In genomic region chr17:83849081-83849675, GRCm38 (mm10) we compare ENCODE assay signal across 16 mouse cellular contexts. TPM values are rescaled to one million over a fixed set of nuclear protein-coding genes. Genes with fewer than 3 reads are reported as not detected.
A peak's percentile ranks its signal among the peaks of the same experiment; 100 is the strongest.
DNase-seq lines count a peak whose midpoint lies in the region; ATAC-seq and TF ChIP-seq lines count a peak whose summit lies in the region.
"Had no signal": no experiment of that assay in that cellular context is flagged by ENCODE, and none has a peak within 500 bp of the region (broad histone marks: within the 10 kb centered on the region; RNA-seq: fewer than 3 reads in every experiment).

No protein-coding gene starts in this region.

- DNase-seq in midbrain, embryonic 11.5 days (ENCODE audit: low spot score, missing footprints): peak; percentile 76
- no peak for DNase-seq in midbrain, embryonic 10.5 days (ENCODE audit: low spot score)
- peak; percentile 48 for DNase-seq in forebrain, embryonic 14.5 days (ENCODE audit: low spot score)
- DNase-seq in retina, embryonic 14.5 days (ENCODE audit: low spot score): no peak
- no peak for DNase-seq in thymus, postnatal 0 days (ENCODE audit: low spot score)
- DNase-seq: cerebellum, adult 9-11 months; gastrocnemius, postnatal 14 days; kidney, adult 8-10 months; kidney, postnatal 36 days; lung, adult 18-20 months; lung, postnatal 4 days; retina, postnatal 1 day; right cerebral cortex, postnatal 4 days had no signal

- WGBS in midbrain, embryonic 11.5 days: 46% methylated on average over 12 of the region's 12 CpGs
- WGBS in midbrain, embryonic 10.5 days: 53% methylated on average over 12 of the region's 12 CpGs
- 29% methylated on average over 12 of the region's 12 CpGs for WGBS in forebrain, embryonic 14.5 days
- 45% methylated on average over 12 of the region's 12 CpGs for WGBS in hindbrain, embryonic 16.5 days
- 50% methylated on average over 12 of the region's 12 CpGs for WGBS in neural tube, embryonic 15.5 days
- 72% methylated on average over 12 of the region's 12 CpGs for WGBS in intestine, postnatal 0 days

- H3K27me3 ChIP-seq in midbrain, embryonic 11.5 days (ENCODE audit: control insufficient read depth, insufficient read depth, low read length): no peaks in the 10 kb centered on the region
- no peaks in the 10 kb centered on the region; the same call in 1 of the 2 replicates for H3K27me3 ChIP-seq in midbrain, embryonic 10.5 days (ENCODE audit: low read depth, poor library complexity, severe bottlenecking)
- no peaks in the 10 kb centered on the region for H3K27me3 ChIP-seq in forebrain, embryonic 14.5 days (replicated peaks; ENCODE audit: control insufficient read depth, insufficient read depth, low read length)
- H3K27me3 ChIP-seq in hindbrain, embryonic 16.5 days (replicated peaks; ENCODE audit: control insufficient read depth, insufficient read depth, low read length): no peaks in the 10 kb centered on the region; the same call in 1 of the 2 replicates
- H3K27me3 ChIP-seq in neural tube, embryonic 15.5 days (replicated peaks): no peaks in the 10 kb centered on the region; the same call in 1 of the 2 replicates
- no peaks in the 10 kb centered on the region for H3K27me3 ChIP-seq in intestine, postnatal 0 days (replicated peaks; ENCODE audit: control insufficient read depth, insufficient read depth, low read length)

- H3K36me3 ChIP-seq in midbrain, embryonic 11.5 days (ENCODE audit: control insufficient read depth, insufficient read depth, low read length): no peaks in the 10 kb centered on the region
- H3K36me3 ChIP-seq in midbrain, embryonic 10.5 days: no peaks in the 10 kb centered on the region
- H3K36me3 ChIP-seq in forebrain, embryonic 14.5 days (ENCODE audit: control insufficient read depth, insufficient read depth, low read length): no peaks in the 10 kb centered on the region
- H3K36me3 ChIP-seq in hindbrain, embryonic 16.5 days (ENCODE audit: control insufficient read depth, insufficient read depth, low read length): no peaks in the 10 kb centered on the region
- no peaks in the 10 kb centered on the region for H3K36me3 ChIP-seq in neural tube, embryonic 15.5 days
- no peaks in the 10 kb centered on the region for H3K36me3 ChIP-seq in intestine, postnatal 0 days (ENCODE audit: control insufficient read depth, insufficient read depth)

- TF ChIP-seq CTCF in intestine, postnatal 0 days (IDR thresholded peaks at IDR 0.05; ENCODE audit: low read depth): no peak

- H3K4me2 ChIP-seq in midbrain, embryonic 11.5 days: no peak overlapping the region
- H3K4me2 ChIP-seq in forebrain, embryonic 14.5 days (ENCODE audit: low read length): no peak overlapping the region
- no peak overlapping the region for H3K4me2 ChIP-seq in hindbrain, embryonic 16.5 days (ENCODE audit: low read length)
- no peak overlapping the region for H3K4me2 ChIP-seq in neural tube, embryonic 15.5 days
- H3K4me2 ChIP-seq in intestine, postnatal 0 days (replicated peaks; ENCODE audit: low read depth): no peak overlapping the region

- no peak overlapping the region for H3K9ac ChIP-seq in midbrain, embryonic 11.5 days (ENCODE audit: low read length)
- no peak overlapping the region for H3K9ac ChIP-seq in forebrain, embryonic 14.5 days (ENCODE audit: low read length)
- H3K9ac ChIP-seq in hindbrain, embryonic 16.5 days (ENCODE audit: low read depth, low read length): no peak overlapping the region
- no peak overlapping the region for H3K9ac ChIP-seq in neural tube, embryonic 15.5 days (replicated peaks)
- no peak overlapping the region for H3K9ac ChIP-seq in intestine, postnatal 0 days (ENCODE audit: low read depth, low read length)

- H3K27ac ChIP-seq in midbrain, embryonic 11.5 days (ENCODE audit: low read depth, low read length): no peak overlapping the region
- H3K27ac ChIP-seq in midbrain, embryonic 10.5 days (replicated peaks): no peak overlapping the region
- no peak overlapping the region for H3K27ac ChIP-seq in forebrain, embryonic 14.5 days (ENCODE audit: low read depth, low read length)
- no peak overlapping the region for H3K27ac ChIP-seq in hindbrain, embryonic 16.5 days (ENCODE audit: low read depth, low read length)
- H3K27ac ChIP-seq in neural tube, embryonic 15.5 days (replicated peaks): no peak overlapping the region
- no peak overlapping the region for H3K27ac ChIP-seq in intestine, postnatal 0 days (ENCODE audit: low read depth, low read length)

- H3K4me3 ChIP-seq in midbrain, embryonic 11.5 days (ENCODE audit: low read depth, low read length): no peak overlapping the region
- no peak overlapping the region for H3K4me3 ChIP-seq in midbrain, embryonic 10.5 days
- no peak overlapping the region for H3K4me3 ChIP-seq in forebrain, embryonic 14.5 days (ENCODE audit: low read depth, low read length)
- H3K4me3 ChIP-seq in hindbrain, embryonic 16.5 days (ENCODE audit: low read length): no peak overlapping the region
- no peak overlapping the region for H3K4me3 ChIP-seq in neural tube, embryonic 15.5 days (replicated peaks)
- H3K4me3 ChIP-seq in intestine, postnatal 0 days (ENCODE audit: low read depth, low read length): no peak overlapping the region

- peaks cover 5% of the 10 kb centered on the region for H3K4me1 ChIP-seq in midbrain, embryonic 11.5 days (ENCODE audit: control insufficient read depth, insufficient read depth, low read length)
- H3K4me1 ChIP-seq in midbrain, embryonic 10.5 days: peaks cover 23% of the 10 kb centered on the region
- 0 out of 2 replicates have a peak, but pooled peaks cover 2% of the 10 kb centered on the region for H3K4me1 ChIP-seq in forebrain, embryonic 14.5 days (ENCODE audit: control insufficient read depth, insufficient read depth, low read length)
- H3K4me1 ChIP-seq in hindbrain, embryonic 16.5 days (ENCODE audit: control insufficient read depth, insufficient read depth, low read depth, low read length): peaks cover 8% of the 10 kb centered on the region
- peaks cover 8% of the 10 kb centered on the region for H3K4me1 ChIP-seq in neural tube, embryonic 15.5 days
- H3K4me1 ChIP-seq in intestine, postnatal 0 days (replicated peaks; ENCODE audit: control insufficient read depth, insufficient read depth, low read length): no peaks in the 10 kb centered on the region

- H3K9me3 ChIP-seq in midbrain, embryonic 11.5 days (ENCODE audit: control insufficient read depth, low read length): no peaks in the 10 kb centered on the region
- no peaks in the 10 kb centered on the region for H3K9me3 ChIP-seq in midbrain, embryonic 10.5 days (replicated peaks)
- no peaks in the 10 kb centered on the region for H3K9me3 ChIP-seq in forebrain, embryonic 14.5 days (replicated peaks; ENCODE audit: control insufficient read depth, low read length)
- no peaks in the 10 kb centered on the region for H3K9me3 ChIP-seq in hindbrain, embryonic 16.5 days (ENCODE audit: control insufficient read depth, low read length)
- no peaks in the 10 kb centered on the region for H3K9me3 ChIP-seq in neural tube, embryonic 15.5 days (replicated peaks)
- H3K9me3 ChIP-seq in intestine, postnatal 0 days (ENCODE audit: control insufficient read depth): no peaks in the 10 kb centered on the region

- ATAC-seq in midbrain, embryonic 11.5 days (ENCODE audit: low FRiP score): peak; percentile 64
- ATAC-seq in forebrain, embryonic 14.5 days: peak; percentile 52
- peak; percentile 79 for ATAC-seq in hindbrain, embryonic 16.5 days
- 0 out of 2 replicates have a peak, but pooled peaks have one; percentile 32 for ATAC-seq in neural tube, embryonic 15.5 days (ENCODE audit: low FRiP score)
- no peak for ATAC-seq in intestine, postnatal 0 days

RNA-seq across cellular contexts. Expression of gene Haao, which starts 1.4 kb away (rescaled TPM):
- polyA plus RNA-seq in midbrain, embryonic 11.5 days (2014; fragmentation: Nextera tagmentation; extraction: Ambion mirVana): 0.22 TPM in 1 of 2 replicates, not detected in the other
- 0.11 and 0.27 TPM in 2 replicates for polyA plus RNA-seq in midbrain, embryonic 10.5 days (2016; fragmentation: Nextera tagmentation; extraction: Ambion mirVana)
- 0.53 TPM in 1 of 2 replicates, not detected in the other for polyA plus RNA-seq in forebrain, embryonic 14.5 days (2014; fragmentation: Nextera tagmentation; extraction: Ambion mirVana)
- 0.15 and 0.51 TPM in 2 replicates for polyA plus RNA-seq in hindbrain, embryonic 16.5 days (2015; fragmentation: Nextera tagmentation; extraction: Ambion mirVana)
- 0.22 and 3.6 TPM in 2 replicates for polyA plus RNA-seq in neural tube, embryonic 15.5 days (2015; fragmentation: Nextera tagmentation; extraction: Ambion mirVana)
- polyA plus RNA-seq in thymus, postnatal 0 days (2015; fragmentation: Nextera tagmentation; extraction: Ambion mirVana): 5.6 and 5.9 TPM in 2 replicates
- 0.40 TPM in 1 of 2 replicates, not detected in the other for polyA plus RNA-seq in intestine, postnatal 0 days (2015; fragmentation: Nextera tagmentation; extraction: Ambion mirVana)

Comparison
In these comparisons a context has a peak if more than half of its experiments do, and no peak if none do; other contexts are left out.
1. DNase-seq: peak in midbrain, embryonic 11.5 days (single experiment) and forebrain, embryonic 14.5 days (single experiment); none in midbrain, embryonic 10.5 days (single experiment), retina, embryonic 14.5 days (single experiment) and thymus, postnatal 0 days (single experiment).